Mouse (Mus musculus): ENCODE results near the gene Fndc1. TPM values are rescaled to one million over a fixed set of nuclear protein-coding genes. Genes with fewer than 3 reads are reported as not detected.

Gene Fndc1
- 0.35 TPM for total RNA-seq (2023)

DNA sequence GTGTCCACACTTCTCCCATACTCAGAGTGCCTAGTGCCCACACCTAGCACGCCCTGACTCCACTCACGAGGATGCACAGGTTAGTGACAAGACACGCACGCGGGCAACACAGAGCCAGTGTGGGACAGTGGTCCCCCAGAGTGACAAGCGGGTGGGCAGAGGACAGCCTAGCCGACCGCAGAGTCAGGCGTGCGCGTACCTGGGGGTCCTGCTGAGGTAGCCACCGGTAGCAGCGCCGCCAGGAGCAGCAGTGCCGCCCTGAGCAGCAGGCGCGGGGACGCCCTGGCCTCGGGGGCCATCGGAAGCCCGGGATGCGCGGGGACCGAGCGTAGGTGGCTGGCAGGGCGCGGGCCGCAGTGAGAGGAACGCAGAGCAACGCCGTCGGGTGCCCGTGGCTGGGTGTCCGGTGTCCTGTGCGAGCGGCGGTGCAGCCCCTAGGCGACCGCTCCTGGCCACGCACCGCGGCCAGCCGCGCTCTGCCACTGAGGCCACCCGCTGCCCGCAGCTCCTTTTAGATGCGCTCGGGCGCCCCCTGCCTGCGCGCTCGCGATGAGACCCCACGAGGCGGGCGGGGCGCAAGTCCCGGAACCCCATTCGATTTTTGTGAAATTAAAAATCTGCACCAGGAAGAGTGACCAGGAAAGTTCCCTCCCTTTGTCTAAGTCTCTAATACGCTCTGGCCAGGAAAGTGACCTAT, at the start of gene Fndc1:
Gene Fndc1 (minus strand): TSS at position 484 of the 697 bp plus-strand sequence.

Other genes with a start within 250 kb of the Fndc1 start
- 415 TPM for gene Tagap, start 98.7 kb upstream of the Fndc1 start, total RNA-seq (2023)
- 11.3 TPM for gene Rsph3a, start 118.3 kb upstream of the Fndc1 start, total RNA-seq (2023)

Measured in CD4-positive naive resting alpha-beta T cell, adult 76 days (primary cell).